Comparison of ENCODE assay signal across 24 mouse cellular contexts in the genomic region with DNA sequence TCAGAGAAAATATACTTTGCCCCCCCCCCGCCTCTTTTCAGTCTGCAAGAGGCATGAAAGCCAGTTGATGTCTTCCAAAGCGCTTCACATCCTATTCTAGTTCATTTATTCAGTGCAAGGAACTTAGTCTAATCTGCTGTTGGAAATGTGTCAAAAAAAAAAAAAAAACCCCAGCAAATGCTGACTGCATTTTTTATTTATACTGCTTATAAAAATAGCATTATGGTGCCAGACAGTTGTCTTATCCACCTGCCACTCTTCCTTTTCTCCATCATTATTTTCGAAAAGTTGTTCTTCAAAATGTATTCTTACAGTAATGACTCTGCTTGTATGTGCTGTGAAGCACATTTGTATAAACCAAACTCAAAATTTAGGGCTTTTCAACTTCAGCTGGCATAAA.
DNase-seq lines count a peak whose midpoint lies in the region; ATAC-seq and TF ChIP-seq lines count a peak whose summit lies in the region.
"Had no signal": no experiment of that assay in that cellular context is flagged by ENCODE, and none has a peak within 500 bp of the region (broad histone marks: within the 10 kb centered on the region; RNA-seq: fewer than 3 reads in every experiment).

No protein-coding gene starts in this region.

- no peaks in the 10 kb centered on the region for H3K9me3 ChIP-seq in forebrain, embryonic 14.5 days (replicated peaks; ENCODE audit: control insufficient read depth, low read length)
- H3K9me3 ChIP-seq in forebrain, embryonic 13.5 days (replicated peaks), result no peaks in the 10 kb centered on the region
- H3K9me3 ChIP-seq in MEL (replicated peaks; ENCODE audit: insufficient read depth, low read length), result no peaks in the 10 kb centered on the region
- H3K9me3 ChIP-seq in midbrain, embryonic 11.5 days (ENCODE audit: control insufficient read depth, low read length), result no peaks in the 10 kb centered on the region
- H3K9me3 ChIP-seq: heart, embryonic 10.5 days; heart, embryonic 13.5 days had no signal

- H3K27ac ChIP-seq in forebrain, embryonic 14.5 days (ENCODE audit: low read depth, low read length), result no peak overlapping the region
- H3K27ac ChIP-seq in forebrain, embryonic 13.5 days, result no peak overlapping the region
- H3K27ac ChIP-seq in MEL (ENCODE audit: control insufficient read depth, low read depth, low read length), result no peak overlapping the region
- H3K27ac ChIP-seq in midbrain, embryonic 11.5 days (ENCODE audit: low read depth, low read length), result no peak overlapping the region
- H3K27ac ChIP-seq: heart, embryonic 10.5 days; heart, embryonic 13.5 days; hindbrain, embryonic 14.5 days; hindbrain, postnatal 0 days had no signal

- H3K27me3 ChIP-seq in forebrain, embryonic 14.5 days (replicated peaks; ENCODE audit: control insufficient read depth, insufficient read depth, low read length), result no peaks in the 10 kb centered on the region
- H3K27me3 ChIP-seq in forebrain, embryonic 13.5 days, result no peaks in the 10 kb centered on the region
- no peaks in the 10 kb centered on the region for H3K27me3 ChIP-seq in MEL (ENCODE audit: control insufficient read depth in 1 of 2, insufficient read depth in 2 of 2, low read length in 2 of 2)
- no peaks in the 10 kb centered on the region for H3K27me3 ChIP-seq in midbrain, embryonic 11.5 days (ENCODE audit: control insufficient read depth, insufficient read depth, low read length)
- H3K27me3 ChIP-seq: heart, embryonic 13.5 days; Patski had no signal

- 72% methylated on average over 3 of the region's 3 CpGs for WGBS in forebrain, embryonic 14.5 days
- WGBS in forebrain, embryonic 13.5 days, result 79% methylated on average over 3 of the region's 3 CpGs
- 80% methylated on average over 3 of the region's 3 CpGs for WGBS in midbrain, embryonic 11.5 days

- no peak for ATAC-seq in forebrain, embryonic 14.5 days
- ATAC-seq in forebrain, embryonic 13.5 days, result no peak
- peak; percentile 88 for ATAC-seq in frontal cortex, adult (ENCODE audit: low TSS enrichment)
- ATAC-seq in midbrain, embryonic 11.5 days (ENCODE audit: low FRiP score), result no peak
- ATAC-seq: hindbrain, postnatal 0 days; inflammation-experienced regulatory T-cells, adult 6 months; intestine, embryonic 16.5 days; Patski had no signal

- no peak overlapping the region for H3K9ac ChIP-seq in forebrain, embryonic 14.5 days (ENCODE audit: low read length)
- H3K9ac ChIP-seq in forebrain, embryonic 13.5 days, result no peak overlapping the region
- no peak overlapping the region for H3K9ac ChIP-seq in MEL (ENCODE audit: control insufficient read depth, low read depth, low read length, poor library complexity, severe bottlenecking)
- no peak overlapping the region for H3K9ac ChIP-seq in midbrain, embryonic 11.5 days (ENCODE audit: low read length)
- H3K9ac ChIP-seq: heart, embryonic 13.5 days; hindbrain, embryonic 14.5 days had no signal

- no peaks in the 10 kb centered on the region for H3K36me3 ChIP-seq in forebrain, embryonic 14.5 days (ENCODE audit: control insufficient read depth, insufficient read depth, low read length)
- no peaks in the 10 kb centered on the region for H3K36me3 ChIP-seq in forebrain, embryonic 13.5 days (ENCODE audit: poor library complexity, severe bottlenecking)
- H3K36me3 ChIP-seq in MEL (ENCODE audit: control insufficient read depth in 1 of 2, insufficient read depth in 2 of 2, low read length in 2 of 2), result no peaks in the 10 kb centered on the region
- H3K36me3 ChIP-seq in midbrain, embryonic 11.5 days (ENCODE audit: control insufficient read depth, insufficient read depth, low read length), result no peaks in the 10 kb centered on the region
- H3K36me3 ChIP-seq: heart, embryonic 10.5 days; heart, embryonic 13.5 days had no signal

- no peak for TF ChIP-seq RAD21 in MEL (IDR thresholded peaks at IDR 0.05; ENCODE audit: low read depth, low read length)

- no peaks in the 10 kb centered on the region for H3K4me1 ChIP-seq in forebrain, embryonic 14.5 days (ENCODE audit: control insufficient read depth, insufficient read depth, low read length)
- H3K4me1 ChIP-seq in forebrain, embryonic 13.5 days, result no peaks in the 10 kb centered on the region
- no peaks in the 10 kb centered on the region for H3K4me1 ChIP-seq in MEL (ENCODE audit: control insufficient read depth in 1 of 2, insufficient read depth in 2 of 2, low read length in 2 of 2)
- no peaks in the 10 kb centered on the region for H3K4me1 ChIP-seq in midbrain, embryonic 11.5 days (ENCODE audit: control insufficient read depth, insufficient read depth, low read length)
- H3K4me1 ChIP-seq: heart, embryonic 10.5 days; heart, embryonic 13.5 days had no signal

- TF ChIP-seq EP300 in MEL (IDR thresholded peaks at IDR 0.05; ENCODE audit: low read depth in 1 of 2, low read length in 2 of 2), result no peak

- DNase-seq in forebrain, embryonic 14.5 days (ENCODE audit: low spot score), result peak; percentile 48
- DNase-seq in frontal cortex, postnatal 10 days (ENCODE audit: low spot score in 2 of 2), result no peak
- no peak for DNase-seq in MEL (ENCODE audit: low read depth, low spot score)
- peak; percentile 54 for DNase-seq in brain, embryonic 18.5 days (ENCODE audit: low read depth, low spot score)
- DNase-seq in heart, adult 8-10 months (ENCODE audit: low spot score), result no peak
- DNase-seq in midbrain, embryonic 11.5 days (ENCODE audit: low spot score, missing footprints), result no peak
- DNase-seq: adrenal gland, postnatal 10 days; adrenal gland, postnatal 36 days; cerebellum, adult 18-20 months; cerebellum, adult 9-10 months; cerebellum, postnatal 14 days; gastrocnemius, postnatal 25 days; heart, adult 18-20 months; heart, postnatal 14 days; heart, postnatal 4 days had no signal

- TF ChIP-seq POLR2A in MEL (IDR thresholded peaks at IDR 0.05; ENCODE audit: control insufficient read depth in 1 of 2, insufficient read depth in 1 of 2, low read depth in 1 of 2, low read length in 2 of 2, poor library complexity in 1 of 2), result no peak

- no peak for TF ChIP-seq CTCF in MEL (IDR thresholded peaks at IDR 0.05 in 2 of 3, conservative IDR thresholded peaks at IDR 0.05 in 1 of 3; ENCODE audit: control insufficient read depth in 1 of 3, insufficient read depth in 1 of 3, low read depth in 2 of 3, low read length in 3 of 3, poor library complexity in 1 of 3, severe bottlenecking in 1 of 3)

- H3K4me2 ChIP-seq in forebrain, embryonic 14.5 days (ENCODE audit: low read length), result no peak overlapping the region
- H3K4me2 ChIP-seq in forebrain, embryonic 13.5 days, result no peak overlapping the region
- no peak overlapping the region for H3K4me2 ChIP-seq in midbrain, embryonic 11.5 days
- H3K4me2 ChIP-seq: heart, embryonic 13.5 days; hindbrain, embryonic 14.5 days had no signal

- no peak overlapping the region for H3K4me3 ChIP-seq in forebrain, embryonic 14.5 days (ENCODE audit: low read depth, low read length)
- no peak overlapping the region for H3K4me3 ChIP-seq in forebrain, embryonic 13.5 days
- no peak overlapping the region for H3K4me3 ChIP-seq in MEL (ENCODE audit: control insufficient read depth in 1 of 2, insufficient read depth in 1 of 2, low read depth in 2 of 2, low read length in 2 of 2)
- no peak overlapping the region for H3K4me3 ChIP-seq in midbrain, embryonic 11.5 days (ENCODE audit: low read depth, low read length)
- H3K4me3 ChIP-seq: heart, embryonic 10.5 days; heart, embryonic 13.5 days had no signal

- H3K79me2 ChIP-seq in MEL (ENCODE audit: control insufficient read depth, insufficient read depth, low read length, poor library complexity), result no peaks in the 10 kb centered on the region

TF ChIP-seq in MEL, 35 proteins besides CTCF, POLR2A, EP300 and RAD21:
- TF ChIP-seq ZNF384 (IDR thresholded peaks at IDR 0.05; ENCODE audit: low read depth, low read length) (0 out of 2 replicates have a peak, but pooled peaks have one; percentile 18), NELFE (IDR thresholded peaks at IDR 0.05; ENCODE audit: low read depth, low read length) (no peak), CHD1 (IDR thresholded peaks at IDR 0.05; ENCODE audit: low read depth, low read length) (no peak)

Comparison
In these comparisons a context has a peak if more than half of its experiments do, and no peak if none do; other contexts are left out.
1. DNase-seq: peak in forebrain, embryonic 14.5 days (single experiment) and brain, embryonic 18.5 days (single experiment); none in frontal cortex, postnatal 10 days (0 of 2), MEL (single experiment), heart, adult 8-10 months (single experiment) and midbrain, embryonic 11.5 days (single experiment).